Mouse (Mus musculus) 3134 (cell line): ENCODE measurements at regions not wholly inside any gene's neighbourhood (a gene's known extent, or its start where the extent isn't known, plus 50 kb on each side); places are given as distances from the start of the nearest gene placed in this dataset.

Source experiments
- DNase-seq: peaks from one replicate; pipeline ENCODE4 v3.0.0-alpha.2; 2011; ENCODE audit warnings: low spot score; ENCODE audit not compliant: insufficient read length; ENCODE audit errors: extremely low read depth

DNA sequence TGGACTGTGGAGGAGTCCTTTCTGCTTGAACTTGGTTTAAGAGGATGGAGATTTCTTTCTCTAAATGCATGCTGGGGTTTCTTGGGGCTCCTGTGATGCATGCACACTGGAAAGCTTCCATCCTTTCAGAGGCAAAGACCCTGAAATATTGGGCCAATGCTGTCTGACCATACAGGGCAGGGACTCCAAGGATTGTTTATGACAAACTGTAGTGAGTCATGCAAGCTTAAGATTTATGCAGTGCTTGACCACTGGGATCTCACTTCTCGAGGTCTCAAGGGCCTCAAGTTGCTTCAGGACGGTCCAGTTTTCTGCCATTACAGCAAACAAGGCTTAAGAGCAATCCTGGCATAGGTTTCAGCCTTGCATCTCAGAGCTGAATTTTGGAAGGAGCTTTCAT is 229.7 kb upstream of the Plpp4 start:
- DNase-seq, result no peak

GRCm38 (mm10) chr7:129048023-129048422 is 208.8 kb upstream of the Plpp4 start:
- no peak for DNase-seq

GRCm38 (mm10) chr7:129049726-129050125 is 207.1 kb upstream of the Plpp4 start:
- DNase-seq, result no peak

DNA sequence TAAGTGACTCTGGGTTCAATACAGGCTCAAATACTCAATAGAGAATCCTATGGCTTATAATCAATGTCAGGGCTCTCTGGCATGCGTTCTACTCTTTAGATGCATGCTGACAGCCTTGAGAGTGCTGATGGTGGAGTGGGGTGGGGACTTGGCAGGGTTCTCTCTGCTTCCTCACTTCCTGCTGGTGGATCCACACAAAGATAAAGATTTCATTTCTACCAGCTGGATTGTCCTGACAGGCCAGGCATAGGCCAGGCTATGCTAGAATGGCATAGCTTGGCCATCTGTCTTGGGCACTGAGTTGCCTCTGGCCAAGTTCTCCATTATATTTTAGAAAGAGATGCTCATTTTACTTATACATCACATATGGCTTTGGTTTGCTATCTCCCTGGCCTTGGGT is 206.2 kb upstream of the Plpp4 start:
- DNase-seq, result no peak

DNA sequence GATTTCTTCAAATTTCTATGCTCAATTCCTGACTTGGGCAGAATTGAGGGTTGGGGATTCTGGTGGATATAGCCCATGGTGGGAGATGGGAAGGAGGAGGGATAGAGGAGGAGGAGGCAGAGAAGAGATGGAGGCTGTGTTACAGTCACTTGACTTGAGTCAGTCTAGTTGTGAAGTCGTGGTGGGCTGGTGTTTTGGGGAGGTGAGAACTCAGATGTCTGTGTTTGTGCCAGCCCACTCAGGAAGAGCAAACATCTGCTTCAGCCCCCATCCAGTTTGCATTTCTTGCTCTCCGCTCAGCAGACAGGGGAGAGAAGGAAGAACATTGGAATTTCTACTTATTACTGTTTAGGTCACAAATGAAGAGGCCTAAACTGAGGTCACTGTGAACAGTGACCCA is 189.9 kb upstream of the Plpp4 start:
- DNase-seq, result no peak

DNA sequence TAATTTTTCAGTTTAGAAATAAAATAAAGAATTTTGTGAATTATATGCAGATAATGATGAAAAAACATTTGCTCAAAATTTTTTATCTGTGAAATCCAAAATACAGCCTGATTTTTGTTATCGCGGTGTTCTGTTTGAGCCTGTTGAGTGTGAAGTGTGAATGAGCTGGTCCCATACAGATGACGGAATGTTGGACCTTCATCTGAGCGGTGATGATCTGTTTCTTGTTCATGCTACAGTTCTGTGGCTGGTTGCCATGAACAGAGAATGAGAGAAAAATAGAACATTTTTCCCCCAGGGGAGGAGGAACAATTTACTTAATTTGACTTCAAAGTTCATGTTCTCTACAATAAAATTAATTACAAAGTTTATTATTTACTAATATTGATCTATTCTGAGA is 188.7 kb upstream of the Plpp4 start:
- no peak for DNase-seq

- no peak for DNase-seq
These were observed 177.0 kb upstream of the Plpp4 start for GRCm38 (mm10) chr7:129079786-129080185.

GRCm38 (mm10) chr7:129091441-129091840 is 165.4 kb upstream of the Plpp4 start:
- DNase-seq, result no peak

DNA sequence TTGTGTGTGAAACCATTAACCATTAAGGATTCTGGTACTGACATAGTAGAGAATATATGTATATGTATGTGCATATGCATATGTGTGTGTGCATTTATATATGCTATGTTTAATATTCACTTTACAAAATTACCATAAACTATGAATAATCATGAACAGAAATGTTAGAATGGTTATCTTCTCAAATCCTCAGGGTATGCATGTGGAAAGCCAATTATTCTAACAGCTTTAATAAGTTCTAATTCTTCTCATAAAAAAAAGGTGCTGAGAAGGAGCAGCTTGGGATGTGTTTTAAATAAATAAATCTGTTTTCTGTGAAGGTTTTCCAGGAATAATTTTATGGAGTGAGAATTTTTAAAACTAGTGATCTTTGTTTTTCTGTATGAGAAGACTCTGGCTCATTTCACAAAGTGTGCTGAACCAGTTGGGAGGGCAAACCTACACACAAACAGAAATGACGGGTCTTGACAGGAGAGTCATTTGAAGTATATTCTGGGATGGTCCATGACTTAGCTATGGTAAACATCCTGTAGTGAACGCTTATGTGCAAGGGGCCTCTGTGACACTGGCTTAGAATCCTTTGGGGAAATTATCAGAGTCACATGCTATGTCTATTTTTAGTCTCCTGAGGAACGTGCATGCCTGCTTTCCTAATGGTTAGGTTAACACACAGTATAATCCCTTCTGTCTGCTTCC is 160.3 kb upstream of the Plpp4 start:
- DNase-seq, result no peak

DNA sequence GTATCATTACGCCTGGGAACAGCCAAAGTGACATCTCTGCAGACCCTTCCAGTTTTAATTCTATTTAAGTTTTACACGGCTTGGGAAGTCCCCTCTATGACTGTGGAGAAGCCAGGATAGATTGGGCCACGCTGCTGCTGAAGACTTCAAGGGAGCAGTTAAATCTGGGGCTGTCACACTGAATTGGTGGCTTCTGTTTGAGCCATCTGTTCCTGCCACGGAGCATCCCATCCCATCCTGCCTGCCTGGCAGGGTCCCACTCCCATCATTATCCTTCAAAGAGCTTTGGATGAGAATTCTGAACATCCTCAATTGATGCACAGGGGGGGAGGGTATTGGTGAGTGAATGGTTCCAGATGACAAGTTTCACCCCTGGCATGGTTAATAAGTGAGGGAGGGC is 154.4 kb upstream of the Plpp4 start:
- no peak for DNase-seq

DNA sequence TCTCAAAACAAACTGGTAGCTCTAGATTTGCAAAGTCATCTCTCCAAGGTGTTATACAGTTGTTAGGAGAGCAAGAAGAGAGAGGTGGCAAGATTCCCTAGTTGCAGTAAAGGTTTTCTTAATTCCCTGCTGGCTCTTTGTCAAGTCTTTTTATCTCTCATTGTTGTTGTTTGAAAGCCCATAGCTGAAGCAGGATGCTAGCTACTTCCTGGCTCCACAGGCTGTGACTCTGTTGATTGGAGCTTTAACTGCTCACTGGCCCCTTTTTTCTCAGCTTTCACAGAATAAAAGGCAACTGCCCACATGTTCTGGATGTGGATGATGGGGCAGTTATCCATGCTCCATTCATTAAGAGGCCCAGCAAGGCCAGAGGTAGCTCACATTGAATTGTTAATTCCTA is 122.7 kb upstream of the Plpp4 start:
- no peak for DNase-seq

GRCm38 (mm10) chr7:129134661-129135215 is 122.1 kb upstream of the Plpp4 start:
- no peak for DNase-seq

DNA sequence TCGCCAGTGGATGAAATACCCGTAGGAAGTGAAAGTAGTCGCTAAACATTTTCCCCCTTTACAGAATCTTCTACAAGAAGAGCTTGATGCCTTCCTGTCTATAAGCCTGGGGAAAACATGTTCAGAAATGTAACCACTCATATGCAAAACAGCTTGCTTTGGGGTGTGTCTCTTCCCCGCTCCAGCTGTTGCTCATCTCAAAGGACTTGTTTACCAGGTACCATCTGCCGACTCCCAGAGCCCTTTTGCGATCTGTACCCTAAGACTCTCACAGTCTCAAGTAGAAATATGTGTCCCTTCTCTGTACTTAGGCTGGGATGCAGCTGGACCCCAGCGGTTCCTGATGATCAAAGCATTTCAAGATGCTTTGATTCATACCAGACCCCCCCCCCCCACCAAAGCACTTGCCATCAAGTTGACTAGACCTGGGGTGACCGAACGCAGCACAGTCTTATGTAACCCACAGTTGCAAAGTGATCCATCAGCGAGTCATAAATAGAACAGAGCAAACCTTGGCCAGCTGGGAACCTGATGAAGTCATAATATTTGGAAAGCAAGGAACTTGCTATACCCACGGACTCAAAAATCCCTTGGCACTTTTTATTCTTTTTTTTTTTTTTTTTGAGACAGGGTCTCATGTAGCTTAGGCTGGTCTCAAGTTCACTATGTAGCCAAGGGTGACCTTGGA is 119.4 kb upstream of the Plpp4 start:
- DNase-seq, result no peak

DNA sequence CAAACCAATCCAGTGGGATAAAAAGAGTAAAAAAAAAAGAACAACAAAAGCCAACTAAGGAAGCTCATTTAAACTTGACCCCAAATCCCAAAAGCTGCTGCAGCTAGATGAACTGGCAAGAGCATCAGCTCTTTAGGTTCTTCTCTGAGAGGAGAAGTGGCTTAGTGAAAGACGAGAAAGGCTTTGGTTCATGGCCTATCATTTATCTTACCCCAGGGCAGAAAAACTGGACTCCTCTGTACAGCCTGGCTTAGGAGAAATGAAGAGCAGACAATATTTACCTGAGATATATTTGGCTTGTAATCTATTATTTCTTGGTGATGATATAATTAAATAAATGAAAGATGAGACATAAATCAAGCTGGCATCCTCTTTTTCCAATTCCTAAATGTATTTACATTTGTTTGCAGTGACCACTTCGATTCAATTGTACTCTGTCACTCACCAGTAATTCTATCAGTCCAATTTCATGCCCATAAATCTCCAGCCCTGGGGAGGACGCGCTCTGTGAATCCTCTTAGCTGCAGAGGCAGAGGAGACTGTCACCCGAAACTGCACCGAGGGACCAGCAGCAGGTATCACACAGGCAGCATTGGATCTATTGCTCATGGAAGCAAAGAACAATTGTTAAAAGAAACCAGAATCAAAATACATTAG is 114.8 kb upstream of the Plpp4 start:
- no peak for DNase-seq

DNA sequence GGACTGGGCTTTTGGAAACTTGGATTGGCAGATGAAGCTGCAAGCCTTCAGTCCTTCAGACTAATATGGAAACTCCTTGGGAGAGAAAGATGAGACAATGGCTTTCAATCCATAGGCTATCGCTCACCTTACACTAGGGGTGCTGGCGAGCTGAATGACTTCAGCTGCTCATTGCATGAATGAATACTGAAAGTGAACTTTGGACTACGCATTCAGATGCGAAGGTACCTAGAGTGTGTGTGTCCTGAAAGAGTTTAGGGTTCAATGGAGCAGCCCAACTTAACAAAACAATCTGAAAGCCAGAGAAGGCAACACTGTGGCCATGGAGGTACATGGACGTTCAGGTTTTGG is 114.3 kb upstream of the Plpp4 start:
- no peak for DNase-seq

DNA sequence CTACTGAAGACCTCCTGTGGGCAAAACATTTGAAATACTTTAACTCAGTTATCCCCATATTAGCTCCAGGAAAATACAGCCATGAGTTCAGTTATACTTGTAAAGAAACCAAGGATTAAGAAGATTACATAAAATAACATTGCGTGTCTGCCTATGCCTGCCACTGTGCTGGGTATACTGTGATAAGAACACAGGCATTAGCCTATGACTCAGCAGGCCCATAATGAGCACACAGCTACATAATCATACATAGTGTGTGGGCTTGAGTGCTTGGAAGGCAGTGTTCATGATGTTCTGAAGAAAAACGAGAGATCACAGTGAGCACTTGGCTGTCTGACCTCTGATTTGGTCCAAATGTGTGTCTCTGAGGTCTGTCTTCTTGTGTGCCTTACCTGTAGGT is 101.3 kb upstream of the Plpp4 start:
- no peak for DNase-seq

DNA sequence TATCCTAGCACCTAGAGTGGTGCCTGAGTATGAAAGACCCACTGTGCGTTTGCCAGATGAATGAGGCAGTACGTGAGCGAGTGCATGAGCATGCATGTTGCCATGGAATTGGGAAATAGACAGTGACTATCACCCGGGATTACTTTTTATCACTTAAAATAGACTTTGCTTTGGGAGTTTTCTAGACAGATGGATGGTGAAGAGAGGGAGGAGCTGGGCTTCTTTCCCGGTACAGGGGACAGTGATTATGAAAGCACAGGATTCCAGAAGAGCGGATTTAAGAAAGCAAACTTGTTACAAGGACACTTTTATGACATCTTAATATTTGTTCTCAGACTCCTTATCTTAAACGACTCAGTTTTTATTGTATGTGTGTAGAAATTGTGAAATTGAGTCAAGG is 86.9 kb upstream of the Plpp4 start:
- DNase-seq, result no peak

DNA sequence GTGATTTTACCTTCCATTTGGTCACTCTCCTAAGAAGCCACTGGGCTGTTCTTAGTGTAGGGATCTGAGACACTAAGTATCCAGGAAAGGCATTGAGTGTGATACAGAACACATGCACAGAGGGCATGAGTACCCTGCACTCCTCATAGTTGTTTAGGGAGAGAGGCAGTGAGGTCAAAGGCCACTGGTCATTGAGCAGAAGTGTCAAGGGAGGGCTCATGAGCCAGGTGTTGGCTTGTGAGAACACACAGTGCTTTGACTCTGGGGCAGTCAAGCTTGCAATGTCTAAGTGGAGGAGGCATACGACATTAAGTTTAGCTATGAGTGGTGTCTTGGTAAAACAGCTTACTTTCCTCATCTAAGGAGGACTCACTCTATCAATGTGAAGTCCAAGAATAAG is 65.9 kb upstream of the Plpp4 start:
- DNase-seq, result no peak

DNA sequence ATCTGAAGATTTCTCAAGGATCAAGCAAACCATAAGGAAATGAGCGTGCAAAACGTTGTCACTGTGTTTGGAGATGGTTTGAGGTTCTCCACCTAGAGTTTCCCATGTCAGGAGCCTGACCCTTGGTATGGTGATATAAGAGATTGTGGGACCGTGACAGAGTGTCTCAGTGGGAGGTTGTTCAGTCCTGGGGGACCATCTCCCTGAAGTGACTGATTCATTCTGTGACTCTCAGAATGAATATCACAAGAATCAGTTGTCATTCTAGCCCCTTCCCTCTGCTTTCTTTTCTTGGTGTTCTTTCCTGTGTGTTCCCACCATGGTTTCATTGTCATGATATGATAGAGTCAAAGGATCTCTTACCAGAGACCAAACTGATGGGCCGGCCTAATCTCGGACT is 49.8 kb upstream of the Plpp4 start:
- DNase-seq, result no peak
